Mouse (Mus musculus) adrenal gland, adult 8-10 months (tissue): ENCODE measurements around the gene Kcnn3. TPM values are rescaled to one million over a fixed set of nuclear protein-coding genes. Genes with fewer than 3 reads are reported as not detected.

Source experiments
- DNase-seq: peaks from one replicate; pipeline ENCODE4 v3.0.0; 2022
- total RNA-seq, 4 experiments: library from RNA; stranded (reverse); gene quantifications; 2 replicates each; pipeline ENCODE4 v1.2.4; 2022

Gene Kcnn3
- 1 to 10 TPM; 3.8 to 6.6 (median 5.2) TPM for total RNA-seq

GRCm38 (mm10) chr3:89519894-89520293, at the start of gene Kcnn3:
TSS of gene Kcnn3 (plus strand) at chr3:89520164.
- peak; percentile 67 for DNase-seq

GRCm38 (mm10) chr3:89472280-89472679, 47.7 kb upstream of the Kcnn3 start:
- no peak for DNase-seq

- no peak for DNase-seq
Measured at GRCm38 (mm10) chr3:89473838-89474237, 46.1 kb upstream of the Kcnn3 start.

GRCm38 (mm10) chr3:89479055-89479454, 40.9 kb upstream of the Kcnn3 start:
- no peak for DNase-seq

GRCm38 (mm10) chr3:89481488-89481887, 38.5 kb upstream of the Kcnn3 start:
- DNase-seq, result no peak

- no peak for DNase-seq
Measured at GRCm38 (mm10) chr3:89482249-89482648, 37.7 kb upstream of the Kcnn3 start.

- peak; percentile 50 for DNase-seq
Measured at GRCm38 (mm10) chr3:89484766-89485524, 35.0 kb upstream of the Kcnn3 start.

GRCm38 (mm10) chr3:89486111-89486510, 33.9 kb upstream of the Kcnn3 start:
- no peak for DNase-seq

GRCm38 (mm10) chr3:89486916-89487702, 32.9 kb upstream of the Kcnn3 start:
- DNase-seq, result no peak

GRCm38 (mm10) chr3:89490790-89491189, 29.2 kb upstream of the Kcnn3 start:
- no peak for DNase-seq

- no peak for DNase-seq
Measured at GRCm38 (mm10) chr3:89491559-89491958, 28.4 kb upstream of the Kcnn3 start.

GRCm38 (mm10) chr3:89492701-89493151, 27.2 kb upstream of the Kcnn3 start:
- DNase-seq, result no peak

- DNase-seq, result no peak
Measured at GRCm38 (mm10) chr3:89494630-89495029, 25.3 kb upstream of the Kcnn3 start.

GRCm38 (mm10) chr3:89496366-89496765, 23.6 kb upstream of the Kcnn3 start:
- no peak for DNase-seq

- no peak for DNase-seq
Measured at GRCm38 (mm10) chr3:89499696-89500095, 20.3 kb upstream of the Kcnn3 start.

- no peak for DNase-seq
Measured at GRCm38 (mm10) chr3:89501486-89501885, 18.5 kb upstream of the Kcnn3 start.

GRCm38 (mm10) chr3:89502551-89502950, 17.4 kb upstream of the Kcnn3 start:
- DNase-seq, result no peak

- DNase-seq, result no peak
Measured at GRCm38 (mm10) chr3:89508041-89508440, 11.9 kb upstream of the Kcnn3 start.

- DNase-seq, result no peak
Measured at GRCm38 (mm10) chr3:89510979-89511378, 9.0 kb upstream of the Kcnn3 start.

- DNase-seq, result no peak
Measured at GRCm38 (mm10) chr3:89511400-89511799, 8.6 kb upstream of the Kcnn3 start.

GRCm38 (mm10) chr3:89512225-89512624, 7.7 kb upstream of the Kcnn3 start:
- no peak for DNase-seq

- no peak for DNase-seq
Measured at GRCm38 (mm10) chr3:89515444-89515843, 4.5 kb upstream of the Kcnn3 start.

- DNase-seq, result no peak
Measured at GRCm38 (mm10) chr3:89516321-89516720, 3.6 kb upstream of the Kcnn3 start.
